Mouse (Mus musculus) adrenal gland, postnatal 10 days (tissue): ENCODE results near the gene Best1. TPM values are rescaled to one million over a fixed set of nuclear protein-coding genes. Genes with fewer than 3 reads are reported as not detected.

Source experiments
- DNase-seq: peaks from one replicate; pipeline ENCODE4 v3.0.0; 2021; ENCODE audit warnings: mixed read lengths
- long read RNA-seq, 2 experiments: library from polyadenylated mRNA; stranded (forward); transcript quantifications; one replicate each; pipeline ENCODE4 v2.0.0; 2021
- total RNA-seq, 2 experiments: library from RNA; stranded (reverse); gene quantifications; 2 replicates each; pipeline ENCODE4 v1.2.3; 2021

Gene Best1
- total RNA-seq: under 1 TPM; 0.39 to 0.45 TPM
- long read RNA-seq, experiment 1: 0 reads
- long read RNA-seq, experiment 2: 0 reads

DNA sequence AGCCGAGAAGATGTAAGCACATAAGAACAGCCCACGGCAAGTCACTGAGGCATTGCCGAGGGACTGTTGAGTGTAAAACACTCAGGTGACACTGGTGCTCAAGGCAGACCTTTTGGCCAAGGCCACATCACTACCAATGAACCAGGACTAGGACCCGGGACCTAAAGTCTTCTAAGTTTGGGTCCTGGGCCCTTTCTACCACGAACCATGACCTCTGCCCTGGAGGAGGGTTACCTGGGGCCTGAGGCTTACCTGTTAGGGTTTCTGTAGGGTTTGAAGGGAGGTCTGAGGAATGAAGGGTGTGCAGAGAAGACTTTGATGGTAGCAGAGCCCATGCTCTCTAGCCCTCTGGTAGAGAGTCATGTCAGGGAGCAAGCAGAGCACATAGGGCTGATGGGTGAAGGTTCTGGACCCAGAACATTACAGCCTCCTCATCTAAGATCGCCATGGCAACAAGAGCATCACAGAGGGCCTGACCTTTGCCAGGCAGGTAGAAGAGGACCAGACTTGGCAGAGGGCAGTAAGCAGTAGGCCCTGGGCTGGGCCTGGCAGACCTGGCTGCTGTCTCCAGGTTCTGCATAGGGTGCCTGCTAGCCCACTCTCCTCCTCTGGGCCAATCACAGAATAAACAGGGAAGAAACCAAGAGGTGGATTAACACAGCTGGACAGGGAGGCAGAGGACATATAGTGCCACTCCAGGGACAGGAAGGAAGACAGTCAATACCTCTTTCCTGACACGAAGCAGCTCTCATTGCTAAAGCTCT, at the start of gene Best1, which contains the start of gene Rab3il1:
Gene Best1 (minus strand): TSS at position 428 of the 764 bp plus-strand sequence.
Gene Rab3il1 (plus strand): TSS at position 464 of the 764 bp plus-strand sequence.
- no peak for DNase-seq

GRCm38 (mm10) chr19:10050438-10050837, 49.0 kb upstream of the Best1 start:
- no peak for DNase-seq

DNA sequence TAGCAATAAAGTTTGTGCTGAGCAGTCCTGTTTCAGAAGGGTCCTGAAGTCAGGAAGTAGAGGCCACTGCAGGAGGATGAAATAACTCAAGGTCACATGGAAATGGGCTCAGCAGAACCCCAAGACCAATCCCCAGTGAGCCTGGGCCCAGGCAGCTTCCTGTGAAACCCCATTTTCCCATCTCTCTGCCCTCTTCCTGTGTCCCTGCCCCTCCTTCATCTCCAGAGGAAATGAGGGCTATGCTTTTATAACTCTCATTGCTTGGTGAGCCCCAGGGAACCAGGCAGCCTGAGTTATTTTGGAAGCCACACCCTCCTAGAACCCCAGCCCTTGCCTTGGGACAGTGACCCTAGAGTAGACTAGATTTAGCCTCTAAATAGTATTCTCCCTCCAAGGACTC, 48.1 kb upstream of the Best1 start:
- no peak for DNase-seq

DNA sequence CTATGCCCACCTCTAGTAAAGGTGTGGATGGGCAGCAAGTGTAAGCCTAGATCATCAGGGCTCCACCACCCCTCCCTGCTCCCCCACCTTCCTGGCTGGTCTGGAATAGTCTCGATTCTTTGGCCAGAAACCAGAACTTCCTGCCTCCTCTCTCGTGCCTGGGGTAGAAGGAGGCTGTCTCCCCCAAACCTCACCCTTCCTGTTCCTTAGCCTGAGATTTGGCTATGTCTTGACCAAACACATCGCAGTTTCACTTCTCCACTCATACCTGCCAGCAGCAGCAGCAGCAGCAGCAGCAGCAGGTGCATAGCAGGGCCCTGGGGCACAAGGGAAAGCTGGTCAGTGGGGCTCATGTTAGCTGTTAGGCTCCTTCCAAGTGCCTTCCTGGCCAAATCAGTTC, 45.5 kb upstream of the Best1 start:
- no peak for DNase-seq

GRCm38 (mm10) chr19:10046346-10046745, 44.9 kb upstream of the Best1 start:
- DNase-seq: no peak

GRCm38 (mm10) chr19:10045707-10046106, 44.3 kb upstream of the Best1 start:
- DNase-seq: no peak

GRCm38 (mm10) chr19:10043643-10044042, 42.2 kb upstream of the Best1 start:
- DNase-seq: peak; percentile 77

- no peak for DNase-seq
Measured at GRCm38 (mm10) chr19:10042816-10043215, 41.4 kb upstream of the Best1 start.

DNA sequence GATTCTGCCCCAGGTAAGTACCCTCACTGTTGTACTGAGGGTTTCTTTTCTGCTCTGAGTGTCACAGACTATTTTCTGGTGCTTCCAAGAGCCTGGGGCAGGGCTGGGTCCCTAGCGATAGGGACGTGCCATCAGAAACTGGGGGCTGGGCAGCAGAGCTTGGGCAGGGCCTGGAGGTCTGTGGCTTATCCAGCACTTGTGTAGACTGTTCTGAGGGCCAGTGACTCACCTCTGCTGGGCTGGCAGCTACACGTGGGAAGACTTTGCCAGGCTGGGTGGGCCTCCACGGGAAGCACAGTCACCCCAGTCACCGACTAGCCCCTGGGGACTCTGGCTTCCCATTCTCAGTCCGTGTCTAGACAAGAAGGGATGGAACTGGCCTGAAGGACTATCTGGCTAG, 40.8 kb upstream of the Best1 start:
- no peak for DNase-seq

DNA sequence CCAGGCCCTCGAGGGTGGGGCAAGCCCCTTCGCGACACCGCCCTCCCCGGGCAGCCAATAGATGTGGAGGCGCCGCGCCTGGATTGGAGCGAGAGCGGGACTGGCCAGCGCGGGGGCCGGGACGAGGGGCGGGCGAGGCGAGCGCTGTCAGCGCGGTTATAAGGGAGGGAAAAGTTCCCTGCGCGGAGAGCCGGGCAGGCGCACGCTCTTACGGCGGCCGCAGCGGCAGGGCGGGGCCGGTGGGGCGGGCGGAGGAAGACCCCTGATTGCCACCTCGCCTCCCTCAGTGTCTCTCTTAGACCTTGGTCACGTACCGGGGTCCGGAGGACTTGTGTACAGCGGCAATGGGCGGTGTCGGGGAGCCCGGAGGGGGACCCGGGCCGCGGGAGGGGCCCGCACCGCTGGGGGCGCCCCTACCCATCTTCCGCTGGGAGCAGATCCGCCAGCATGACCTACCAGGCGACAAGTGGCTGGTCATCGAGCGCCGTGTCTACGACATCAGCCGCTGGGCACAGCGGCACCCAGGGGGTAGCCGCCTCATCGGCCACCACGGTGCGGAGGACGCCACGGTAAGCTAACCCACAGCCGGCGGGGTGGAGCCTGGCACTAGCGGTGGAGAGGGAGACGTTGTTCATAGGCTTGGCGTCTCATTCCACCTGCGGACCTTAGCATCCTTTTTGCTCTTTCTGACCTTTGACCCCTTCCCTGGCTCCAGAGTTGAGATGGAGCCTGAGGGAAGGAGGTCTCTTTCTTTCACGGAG, 40.1 kb upstream of the Best1 start, which contains the start of gene Fads3:
Gene Fads3 (plus strand): TSS at position 182 of the 761 bp plus-strand sequence.
- peak; percentile 86 for DNase-seq

DNA sequence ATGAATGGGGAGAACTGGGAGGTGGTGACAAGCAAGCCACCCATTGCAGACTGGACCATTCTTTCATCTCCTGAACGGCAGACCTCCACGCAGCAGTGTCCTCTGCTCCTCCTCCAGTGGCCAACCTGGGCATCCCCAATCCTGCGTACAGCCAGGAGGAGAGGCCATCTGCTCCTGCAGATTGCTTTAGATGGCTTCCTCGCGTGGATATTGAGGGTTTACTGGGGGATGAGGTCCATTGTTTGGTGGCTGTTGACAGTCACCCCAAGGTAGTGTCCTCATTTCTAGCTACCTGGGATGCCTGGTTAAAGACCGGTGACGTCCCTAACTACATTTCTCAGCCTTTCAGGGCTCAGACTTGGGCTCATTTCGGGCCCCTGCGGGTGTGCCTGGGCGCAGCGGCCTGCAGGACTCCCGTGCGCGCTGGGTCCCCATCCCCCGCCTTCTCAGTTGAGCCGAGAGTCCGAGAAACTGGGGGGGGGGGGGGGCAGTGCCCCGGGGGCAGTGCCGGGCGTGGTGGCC, 39.5 kb upstream of the Best1 start:
- no peak for DNase-seq

DNA sequence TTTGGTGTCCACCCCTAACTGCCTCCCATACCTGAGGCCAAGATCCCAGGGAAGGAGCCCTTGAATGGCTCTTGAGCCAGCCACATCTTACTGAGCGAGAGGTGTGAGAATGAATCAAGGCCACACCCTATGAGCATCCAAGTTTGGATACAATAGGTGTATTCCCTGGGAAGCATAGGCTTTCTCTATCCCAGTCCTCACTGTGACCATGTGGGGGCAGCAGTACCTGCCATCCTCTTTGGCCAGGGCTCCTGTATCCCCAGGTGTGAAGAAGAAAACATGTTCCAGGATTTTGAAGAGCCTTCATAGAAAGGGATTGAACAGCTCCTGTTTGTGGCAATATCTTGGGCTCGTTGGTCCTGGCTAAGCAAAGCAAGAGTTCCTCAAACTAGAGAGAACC, 38.2 kb upstream of the Best1 start:
- DNase-seq: no peak

- DNase-seq: peak; percentile 52
Measured at GRCm38 (mm10) chr19:10038910-10039309, 37.5 kb upstream of the Best1 start.

DNA sequence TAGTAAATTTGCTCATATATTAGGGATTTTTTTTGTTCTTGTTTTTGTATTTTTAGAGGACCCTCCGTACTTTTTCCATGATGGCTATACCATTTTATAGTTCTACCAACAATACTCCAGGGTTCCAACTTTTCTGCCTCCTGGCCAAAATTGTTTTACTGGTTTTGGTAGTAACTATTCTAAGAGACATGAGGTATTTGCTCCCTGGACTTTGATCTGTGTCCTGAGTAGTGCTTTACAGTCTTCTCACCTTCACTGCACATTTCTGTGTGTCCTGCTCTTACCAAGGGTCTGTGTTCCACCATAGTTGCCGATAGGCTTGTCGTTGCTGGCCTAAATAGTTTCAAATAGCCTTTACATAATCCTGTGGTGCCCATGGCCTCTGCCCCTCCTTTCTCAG, 36.9 kb upstream of the Best1 start:
- DNase-seq: no peak

DNA sequence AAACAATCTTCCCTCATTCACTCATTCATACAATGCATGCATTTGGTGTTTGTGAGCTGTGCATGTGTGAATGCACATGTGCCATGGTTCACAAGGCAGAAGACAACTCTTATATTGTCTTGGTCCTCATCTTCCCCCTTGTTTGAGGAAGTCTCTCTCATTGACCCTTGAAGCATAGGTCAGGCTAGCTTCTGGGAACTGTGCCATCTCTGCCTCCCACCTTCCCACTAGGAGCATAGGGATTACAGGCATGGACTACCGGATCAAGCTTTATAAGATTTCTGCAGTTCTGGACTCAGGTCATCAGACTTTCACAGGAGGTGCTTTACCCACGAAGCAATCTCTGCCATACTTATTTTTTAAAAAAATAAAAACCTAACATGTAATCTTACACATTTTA, 36.1 kb upstream of the Best1 start:
- no peak for DNase-seq

- DNase-seq: peak; percentile 93
Measured at GRCm38 (mm10) chr19:10034785-10035447, 33.5 kb upstream of the Best1 start.

GRCm38 (mm10) chr19:10034356-10034755, 32.9 kb upstream of the Best1 start:
- no peak for DNase-seq

DNA sequence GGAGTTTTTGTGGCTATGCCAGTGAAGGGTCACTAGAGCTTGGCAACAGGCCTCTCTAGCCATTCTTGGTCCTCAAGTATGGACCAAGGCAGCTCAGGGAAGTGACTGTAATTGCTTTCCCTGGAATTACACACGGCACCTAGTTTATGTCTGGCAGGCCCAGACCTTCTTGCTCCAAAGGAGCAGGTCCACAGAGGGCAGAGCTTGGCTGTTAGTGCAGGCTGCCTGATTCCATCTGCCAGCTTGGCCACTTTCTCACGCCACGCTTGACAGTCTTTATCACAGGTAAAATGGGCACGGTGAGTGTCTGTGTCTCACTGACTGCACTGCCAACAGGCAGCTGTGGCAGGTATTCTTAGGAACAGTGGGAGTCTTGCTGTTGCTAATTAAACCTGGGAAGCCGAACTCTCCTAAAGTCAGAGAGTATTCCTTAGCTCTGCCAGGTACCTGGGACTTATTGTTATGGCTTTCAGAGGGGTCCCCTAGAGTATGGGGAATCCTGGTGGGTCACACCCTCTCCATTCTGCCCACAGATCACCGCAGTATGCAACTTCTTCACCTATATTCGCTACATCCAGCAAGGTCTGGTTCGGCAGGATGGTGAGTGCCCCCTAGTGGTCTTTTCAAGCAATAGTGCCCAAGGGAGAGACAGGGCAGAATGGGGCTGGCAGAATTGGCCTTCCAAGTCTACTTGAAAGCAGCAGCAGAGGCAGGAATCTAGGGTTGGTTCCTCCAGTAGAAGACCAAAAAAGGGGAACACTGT, 32.0 kb upstream of the Best1 start:
- peak; percentile 76 for DNase-seq

DNA sequence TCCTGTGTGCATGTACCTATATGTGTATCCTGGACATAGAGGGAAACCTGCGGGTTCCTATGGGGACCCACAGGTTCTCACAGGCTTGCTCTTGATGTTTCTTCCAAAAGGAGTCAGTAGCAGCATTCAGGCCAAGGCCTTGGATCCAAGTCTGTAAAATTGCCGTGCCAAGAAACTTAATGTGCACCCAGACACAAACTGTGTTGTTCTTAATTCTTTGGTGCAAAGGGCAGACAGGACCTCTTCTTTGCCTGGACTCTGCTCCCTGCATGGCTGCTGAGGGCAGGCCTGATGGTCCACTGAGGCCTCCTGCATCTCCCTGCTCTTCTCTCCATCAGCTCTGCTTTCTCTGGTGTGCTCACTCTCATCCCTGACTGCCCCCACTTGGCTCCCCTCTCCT, 28.3 kb upstream of the Best1 start:
- no peak for DNase-seq

DNA sequence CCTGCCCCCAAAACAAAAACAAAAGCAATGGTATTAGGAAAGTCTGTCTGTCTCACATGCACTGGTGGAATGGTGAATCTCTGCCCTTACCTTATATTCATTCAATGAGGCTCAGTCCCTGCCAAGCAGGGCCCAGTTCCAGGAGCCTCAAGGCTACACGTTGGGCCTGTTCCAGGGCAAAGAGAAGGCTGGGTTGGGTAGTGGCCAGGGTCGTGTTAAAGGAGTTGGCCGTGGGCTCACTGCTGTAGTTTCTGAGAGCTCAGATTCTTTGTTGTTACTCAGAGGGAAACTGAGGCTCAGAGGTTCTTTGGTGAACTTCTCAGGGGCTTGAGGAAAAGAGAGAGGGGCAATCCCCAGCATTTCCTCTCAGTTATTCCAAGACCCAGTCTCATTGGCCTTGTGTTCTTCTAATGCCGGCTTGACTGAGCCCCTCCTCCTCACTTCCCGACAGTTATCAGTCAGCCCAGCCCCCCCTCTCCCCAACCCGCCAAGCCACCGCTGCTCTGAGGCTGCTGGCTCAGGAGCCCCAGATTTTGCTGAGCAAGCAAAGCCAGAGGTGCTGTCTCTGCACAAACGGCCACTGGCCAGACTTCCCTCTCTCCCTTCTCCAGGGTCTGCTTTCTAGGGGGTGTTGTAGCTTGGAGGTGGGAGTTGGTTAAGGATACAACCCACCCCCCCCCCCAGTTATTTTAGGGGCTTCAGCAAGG, 23.9 kb upstream of the Best1 start:
- DNase-seq: peak; percentile 93

GRCm38 (mm10) chr19:10023304-10023758, 21.9 kb upstream of the Best1 start:
- peak; percentile 37 for DNase-seq
